Mouse (Mus musculus): Measurements from ENCODE around the gene Prss53. TPM values are rescaled to one million over a fixed set of nuclear protein-coding genes. Genes with fewer than 3 reads are reported as not detected.

Prss53 gene
- polyA plus RNA-seq, 1 experiment from 2014 or later, result 2.6 TPM

DNA sequence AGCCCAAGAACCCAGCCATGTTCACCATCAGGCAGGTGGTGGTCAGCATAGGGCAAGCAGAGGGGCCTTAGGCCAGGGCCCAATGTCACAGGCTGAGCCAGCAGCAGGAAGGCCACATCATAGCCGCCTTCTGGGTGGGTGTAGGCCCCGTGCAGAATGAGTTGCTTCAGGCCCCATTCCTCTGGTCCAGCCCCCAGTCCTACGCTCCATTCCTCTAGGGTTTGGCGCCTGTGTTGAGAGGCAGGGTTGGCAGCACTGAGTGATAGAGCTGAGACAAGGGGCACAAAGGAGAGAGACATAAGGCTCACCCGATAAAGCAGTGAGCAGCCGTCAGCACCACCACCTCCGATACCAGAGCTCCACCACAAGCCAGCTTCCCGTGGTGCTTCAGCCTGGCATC lies 3.6 kb downstream of the Prss53 start:
- no peaks in the 10 kb centered on the region for H3K27me3 ChIP-seq (replicated peaks; ENCODE audit: control insufficient read depth, insufficient read depth, low read length)
- H3K9ac ChIP-seq (ENCODE audit: low read depth, low read length), result no peak overlapping the region
- H3K9me3 ChIP-seq (ENCODE audit: control insufficient read depth, low read length), result no peaks in the 10 kb centered on the region
- H3K4me1 ChIP-seq (ENCODE audit: control insufficient read depth, insufficient read depth, low read length), result peaks cover 24% of the 10 kb centered on the region
- WGBS, result 88% methylated on average over 8 of the region's 8 CpGs
- ATAC-seq, result no peak
- H3K27ac ChIP-seq (ENCODE audit: low read length), result no peak overlapping the region
- peaks cover 30% of the 10 kb centered on the region for H3K36me3 ChIP-seq (ENCODE audit: control insufficient read depth, insufficient read depth, low read length)
- H3K4me3 ChIP-seq (ENCODE audit: low read length), result no peak overlapping the region
- no peak overlapping the region for H3K4me2 ChIP-seq (ENCODE audit: low read depth, low read length)

DNA sequence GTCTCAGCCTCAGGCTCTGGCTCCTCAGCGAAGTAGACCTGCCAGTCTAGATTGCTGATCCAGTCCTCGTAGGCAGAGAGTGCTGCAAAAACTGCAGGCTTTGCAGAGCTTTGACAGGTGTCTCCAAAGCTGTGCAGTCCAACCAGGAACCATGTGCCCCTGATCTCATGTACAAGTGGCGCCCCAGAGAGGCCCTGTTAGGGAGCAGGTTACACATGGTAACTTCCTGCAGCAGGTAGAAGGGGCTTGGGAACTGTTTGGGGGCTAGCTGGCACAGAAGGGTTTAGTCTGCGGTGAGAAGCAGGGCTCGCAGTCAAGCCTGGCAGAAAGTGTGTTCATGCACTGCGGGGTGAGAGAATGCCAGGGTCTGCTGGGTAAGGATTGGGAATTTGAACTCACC lies 4.2 kb downstream of the Prss53 start:
- no peak overlapping the region for H3K4me2 ChIP-seq (ENCODE audit: low read depth, low read length)
- no peak for ATAC-seq
- no peak overlapping the region for H3K27ac ChIP-seq (ENCODE audit: low read length)
- H3K4me1 ChIP-seq (ENCODE audit: control insufficient read depth, insufficient read depth, low read length), result peaks cover 24% of the 10 kb centered on the region
- H3K4me3 ChIP-seq (ENCODE audit: low read length), result no peak overlapping the region
- no peaks in the 10 kb centered on the region for H3K27me3 ChIP-seq (replicated peaks; ENCODE audit: control insufficient read depth, insufficient read depth, low read length)
- peaks cover 36% of the 10 kb centered on the region for H3K36me3 ChIP-seq (ENCODE audit: control insufficient read depth, insufficient read depth, low read length)
- WGBS, result 87% methylated on average over 6 of the region's 6 CpGs
- 0 out of 2 replicates have a peak overlapping the region, but pooled peaks have one; percentile 12 for H3K9ac ChIP-seq (ENCODE audit: low read depth, low read length)
- no peaks in the 10 kb centered on the region for H3K9me3 ChIP-seq (ENCODE audit: control insufficient read depth, low read length)

DNA sequence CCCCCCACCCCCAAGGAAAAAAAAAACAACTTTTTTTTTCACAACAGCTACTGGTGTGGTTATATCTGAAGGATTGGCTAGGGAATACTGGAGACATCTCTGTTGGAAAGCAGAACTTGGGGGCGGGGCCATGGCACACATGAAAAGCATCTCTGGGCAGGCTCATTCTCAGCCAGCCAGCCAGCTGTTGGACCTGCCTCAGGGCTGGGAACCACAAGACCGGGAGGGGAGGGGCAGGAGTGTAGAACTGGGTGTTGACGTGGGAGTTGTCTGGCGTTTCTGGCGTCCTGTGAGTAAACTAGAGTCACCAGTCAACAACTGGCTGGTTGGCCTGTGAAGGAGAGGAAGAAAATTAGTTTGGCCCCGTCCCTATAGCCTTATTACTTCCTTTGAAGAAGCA lies 4.8 kb downstream of the Prss53 start:
- no peak overlapping the region for H3K9ac ChIP-seq (ENCODE audit: low read depth, low read length)
- peaks cover 24% of the 10 kb centered on the region for H3K4me1 ChIP-seq (ENCODE audit: control insufficient read depth, insufficient read depth, low read length)
- no peak overlapping the region for H3K27ac ChIP-seq (ENCODE audit: low read length)
- H3K36me3 ChIP-seq (ENCODE audit: control insufficient read depth, insufficient read depth, low read length), result peaks cover 41% of the 10 kb centered on the region
- no peaks in the 10 kb centered on the region for H3K27me3 ChIP-seq (replicated peaks; ENCODE audit: control insufficient read depth, insufficient read depth, low read length)
- no peak overlapping the region for H3K4me3 ChIP-seq (ENCODE audit: low read length)
- no peak overlapping the region for H3K4me2 ChIP-seq (ENCODE audit: low read depth, low read length)
- H3K9me3 ChIP-seq (ENCODE audit: control insufficient read depth, low read length), result no peaks in the 10 kb centered on the region
- 61% methylated on average over 6 of the region's 6 CpGs for WGBS
- ATAC-seq, result no peak

DNA sequence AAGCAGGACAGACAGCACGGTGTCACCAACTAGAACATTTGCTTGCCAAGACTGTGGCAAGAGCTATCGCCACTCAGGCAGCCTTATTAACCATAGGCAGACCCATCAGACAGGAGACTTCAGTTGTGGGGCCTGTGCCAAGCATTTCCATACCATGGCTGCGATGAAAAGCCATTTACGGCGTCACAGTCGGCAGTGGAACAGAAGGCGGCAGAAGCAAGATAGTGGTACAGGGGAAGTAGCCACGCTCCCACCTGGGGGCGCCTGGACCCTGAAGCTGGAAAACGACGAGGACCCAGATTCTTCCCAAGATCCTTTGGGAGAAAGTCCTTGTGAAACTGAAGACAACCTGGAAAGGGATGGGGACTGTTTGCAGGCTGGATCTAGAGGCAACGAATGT lies 10.3 kb downstream of the Prss53 start:
- no peak overlapping the region for H3K9ac ChIP-seq (ENCODE audit: low read depth, low read length)
- no peak overlapping the region for H3K4me3 ChIP-seq (ENCODE audit: low read length)
- H3K36me3 ChIP-seq (ENCODE audit: control insufficient read depth, insufficient read depth, low read length), result peaks cover 55% of the 10 kb centered on the region
- H3K9me3 ChIP-seq (ENCODE audit: control insufficient read depth, low read length), result no peaks in the 10 kb centered on the region
- H3K27ac ChIP-seq (ENCODE audit: low read length), result no peak overlapping the region
- WGBS, result 75% methylated on average over 12 of the region's 12 CpGs
- peaks cover 24% of the 10 kb centered on the region for H3K4me1 ChIP-seq (ENCODE audit: control insufficient read depth, insufficient read depth, low read length)
- no peak overlapping the region for H3K4me2 ChIP-seq (ENCODE audit: low read depth, low read length)
- no peak for ATAC-seq
- no peaks in the 10 kb centered on the region for H3K27me3 ChIP-seq (replicated peaks; ENCODE audit: control insufficient read depth, insufficient read depth, low read length)

DNA sequence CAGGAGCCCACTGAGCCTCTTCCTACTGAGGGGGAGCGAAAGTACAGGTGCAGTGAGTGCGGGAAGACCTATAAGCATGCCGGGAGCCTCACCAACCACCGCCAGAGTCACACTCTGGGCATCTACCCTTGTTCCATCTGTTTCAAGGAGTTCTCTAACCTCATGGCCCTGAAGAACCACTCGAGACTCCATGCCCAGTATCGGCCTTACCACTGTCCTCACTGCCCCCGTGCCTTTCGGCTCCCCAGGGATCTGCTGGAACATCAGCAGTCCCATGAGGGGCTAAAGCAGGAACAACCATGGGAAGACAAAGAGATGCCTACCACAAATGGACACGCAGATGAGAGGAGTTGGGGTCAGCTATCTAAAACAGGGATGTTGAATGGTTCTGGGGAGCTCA lies 11.5 kb downstream of the Prss53 start:
- Histone ChIP-seq H3K4me2 (ENCODE audit: low read depth, low read length) (no peak overlapping the region), H3K4me1 (ENCODE audit: control insufficient read depth, insufficient read depth, low read length) (peaks cover 26% of the 10 kb centered on the region), H3K9ac (ENCODE audit: low read depth, low read length) (no peak overlapping the region), H3K9me3 (ENCODE audit: control insufficient read depth, low read length) (no peaks in the 10 kb centered on the region), H3K27me3 (replicated peaks; ENCODE audit: control insufficient read depth, insufficient read depth, low read length) (no peaks in the 10 kb centered on the region), H3K27ac (ENCODE audit: low read length) (no peak overlapping the region), H3K4me3 (ENCODE audit: low read length) (no peak overlapping the region), H3K36me3 (ENCODE audit: control insufficient read depth, insufficient read depth, low read length) (peaks cover 49% of the 10 kb centered on the region)
- ATAC-seq, result no peak
- WGBS, result 96% methylated on average over 9 of the region's 9 CpGs

DNA sequence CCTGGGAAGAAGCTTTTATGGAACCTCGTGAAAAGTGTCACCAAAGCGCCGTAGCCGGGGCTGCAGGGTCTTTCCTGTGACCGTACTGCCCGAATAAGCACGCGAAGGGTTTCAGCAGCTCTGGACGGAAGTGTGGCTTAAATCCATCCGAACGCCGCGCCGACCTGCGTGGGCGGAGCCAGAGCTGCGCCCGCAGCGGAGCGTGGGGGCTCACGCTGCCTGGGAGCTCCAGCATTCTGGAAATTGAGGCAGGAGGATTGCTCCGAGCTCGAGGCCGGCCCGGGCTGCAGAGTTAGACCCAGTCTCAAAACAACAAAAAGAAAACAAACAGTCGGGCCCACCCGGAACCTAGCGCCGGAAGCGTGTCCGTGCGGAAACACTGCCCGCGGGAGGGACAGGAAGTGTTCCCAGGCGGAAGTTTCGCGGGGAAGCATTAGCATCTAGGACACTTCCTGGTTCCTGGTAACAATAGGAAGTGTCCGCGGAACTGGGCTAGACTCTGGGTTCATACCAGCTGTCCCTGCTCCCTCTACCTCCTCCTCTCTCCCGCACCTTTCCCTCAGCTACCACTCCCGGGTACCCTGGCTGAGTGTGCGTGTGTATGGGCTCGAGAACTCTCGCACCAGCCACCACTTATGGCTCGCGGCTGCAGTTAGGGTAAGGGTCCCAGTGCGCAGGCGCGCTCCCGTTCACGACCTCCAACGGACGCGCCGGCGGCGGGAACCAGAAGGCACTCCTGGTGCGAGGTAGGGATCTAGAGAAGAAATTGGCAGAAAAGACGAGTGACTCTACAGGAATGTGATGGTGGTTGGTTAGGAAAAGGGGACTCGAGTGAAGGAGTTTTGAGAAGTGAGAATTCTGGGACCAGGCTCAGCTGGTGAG lies 14.1 kb downstream of the Prss53 start, which contains the start of gene Zfp668:
Gene Zfp668, minus strand, starts transcription at position 362 of the 882 bp plus-strand sequence.
- Histone ChIP-seq H3K4me2 (ENCODE audit: low read depth, low read length) (peak within 1 kb of the TSS; percentile 72), H3K36me3 (ENCODE audit: control insufficient read depth, insufficient read depth, low read length) (peaks cover 31% of the 10 kb centered on the region), H3K4me3 (ENCODE audit: low read length) (peak within 1 kb of the TSS; percentile 99), H3K9me3 (ENCODE audit: control insufficient read depth, low read length) (no peaks in the 10 kb centered on the region), H3K9ac (ENCODE audit: low read depth, low read length) (peak within 1 kb of the TSS; percentile 99), H3K4me1 (ENCODE audit: control insufficient read depth, insufficient read depth, low read length) (peaks cover 21% of the 10 kb centered on the region), H3K27ac (ENCODE audit: low read length) (peak within 1 kb of the TSS; percentile 100), H3K27me3 (replicated peaks; ENCODE audit: control insufficient read depth, insufficient read depth, low read length) (no peaks in the 10 kb centered on the region)
- ATAC-seq, result peak; percentile 78
- under 1% methylated on average over 60 of the region's 60 CpGs for WGBS

DNA sequence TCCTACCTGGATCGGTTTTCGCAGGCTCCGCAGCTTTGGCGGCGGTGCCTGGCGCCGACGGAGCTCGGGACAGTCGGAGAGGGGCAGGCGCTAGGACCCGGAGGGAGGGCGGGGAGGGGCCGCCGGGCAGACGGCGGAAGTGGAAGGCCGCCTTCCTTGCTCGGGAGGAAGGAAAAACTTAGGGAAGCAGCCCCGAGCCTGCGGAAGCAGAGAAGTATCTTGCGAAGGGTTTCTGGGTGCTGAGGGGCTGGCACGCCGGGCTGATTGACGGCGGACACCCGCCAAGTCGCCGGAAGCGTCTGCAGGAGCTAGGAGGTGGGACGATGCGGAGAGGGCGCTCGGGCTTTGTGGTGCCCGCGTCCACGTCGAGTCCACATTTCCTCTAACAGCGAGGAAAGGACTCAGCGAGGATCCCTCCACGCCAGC lies 14.7 kb downstream of the Prss53 start, which contains the start of gene Zfp646:
Gene Zfp646, plus strand, starts transcription at position 181 of the 426 bp plus-strand sequence.
- Histone ChIP-seq H3K4me1 (ENCODE audit: control insufficient read depth, insufficient read depth, low read length) (peaks cover 21% of the 10 kb centered on the region), H3K9ac (ENCODE audit: low read depth, low read length) (peak within 1 kb of the TSS; percentile 99), H3K36me3 (ENCODE audit: control insufficient read depth, insufficient read depth, low read length) (peaks cover 24% of the 10 kb centered on the region), H3K4me3 (ENCODE audit: low read length) (peak within 1 kb of the TSS; percentile 99), H3K27ac (ENCODE audit: low read length) (peak within 1 kb of the TSS; percentile 100), H3K4me2 (ENCODE audit: low read depth, low read length) (peak within 1 kb of the TSS; percentile 72), H3K9me3 (ENCODE audit: control insufficient read depth, low read length) (no peaks in the 10 kb centered on the region), H3K27me3 (replicated peaks; ENCODE audit: control insufficient read depth, insufficient read depth, low read length) (no peaks in the 10 kb centered on the region)
- peak; percentile 92 for ATAC-seq
- under 1% methylated on average over 41 of the region's 41 CpGs for WGBS

DNA sequence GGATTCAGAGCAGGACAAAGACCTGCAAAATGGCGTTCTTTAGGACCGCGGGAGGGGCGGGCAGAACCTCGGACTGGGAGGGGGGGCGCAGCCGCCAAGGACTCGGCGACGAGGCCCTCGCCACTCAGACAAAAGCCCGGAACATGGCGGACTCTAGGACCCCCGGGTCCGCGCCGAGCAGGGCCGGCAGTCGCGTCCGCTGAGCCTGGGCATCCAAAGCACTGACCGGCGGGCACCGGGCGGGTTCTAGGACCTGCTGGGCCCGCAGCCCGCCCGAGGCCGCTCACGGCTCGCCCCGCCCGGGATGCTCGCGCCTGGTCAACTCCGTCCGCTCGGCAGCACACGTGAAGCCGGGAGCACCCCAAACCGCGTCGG lies 15.2 kb downstream of the Prss53 start:
- H3K36me3 ChIP-seq (ENCODE audit: control insufficient read depth, insufficient read depth, low read length), result peaks cover 20% of the 10 kb centered on the region
- peak; percentile 89 for ATAC-seq
- H3K4me2 ChIP-seq (ENCODE audit: low read depth, low read length), result peak overlapping the region; percentile 72
- peaks cover 21% of the 10 kb centered on the region for H3K4me1 ChIP-seq (ENCODE audit: control insufficient read depth, insufficient read depth, low read length)
- H3K4me3 ChIP-seq (ENCODE audit: low read length), result peak overlapping the region; percentile 99
- WGBS, result under 1% methylated on average over 42 of the region's 43 CpGs
- no peaks in the 10 kb centered on the region for H3K9me3 ChIP-seq (ENCODE audit: control insufficient read depth, low read length)
- peak overlapping the region; percentile 99 for H3K9ac ChIP-seq (ENCODE audit: low read depth, low read length)
- peak overlapping the region; percentile 100 for H3K27ac ChIP-seq (ENCODE audit: low read length)
- no peaks in the 10 kb centered on the region for H3K27me3 ChIP-seq (replicated peaks; ENCODE audit: control insufficient read depth, insufficient read depth, low read length)

DNA sequence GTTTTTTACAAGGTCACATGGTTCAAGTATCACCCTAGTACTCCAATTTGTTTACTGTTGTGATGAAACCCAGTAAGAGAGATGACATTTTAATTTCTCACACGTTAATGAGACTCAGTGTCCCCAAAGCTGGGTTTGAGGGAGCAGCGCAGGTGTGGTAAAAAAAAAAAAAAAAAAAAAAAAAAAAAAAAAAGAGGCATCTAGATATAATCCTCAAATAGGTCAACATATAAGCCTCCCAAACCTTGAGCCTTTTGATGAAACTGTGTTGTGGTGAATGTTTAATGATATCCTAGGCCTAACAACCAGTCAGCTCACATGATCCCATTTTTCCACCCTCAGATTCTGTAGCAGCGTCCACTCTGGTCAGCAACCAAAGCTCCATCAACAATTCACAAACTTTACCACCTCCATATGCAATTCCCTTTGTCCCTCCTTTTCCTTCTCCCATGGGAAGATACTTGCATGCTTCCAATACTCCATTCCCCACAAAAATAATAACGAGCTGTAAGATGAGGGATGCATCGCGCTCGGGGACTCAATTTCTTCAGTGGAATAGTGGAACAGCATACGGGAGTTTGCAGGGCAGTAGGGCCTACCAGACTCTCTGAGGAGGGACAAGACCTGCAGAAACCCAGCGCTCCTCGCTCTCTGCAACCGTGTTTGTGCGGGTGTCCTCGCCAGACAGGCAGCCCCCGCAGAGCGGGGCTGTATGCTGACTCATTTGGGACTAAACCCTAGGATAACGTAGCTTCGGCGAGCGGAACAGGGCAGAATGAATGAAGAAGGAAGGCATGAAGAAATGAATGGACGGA lies 15.8 kb downstream of the Prss53 start:
- H3K9ac ChIP-seq (ENCODE audit: low read depth, low read length), result peak overlapping the region; percentile 99
- ATAC-seq, result peak; percentile 18
- H3K4me2 ChIP-seq (ENCODE audit: low read depth, low read length), result peak overlapping the region; percentile 57
- H3K4me3 ChIP-seq (ENCODE audit: low read length), result peak overlapping the region; percentile 99
- 2% methylated on average over 20 of the region's 20 CpGs for WGBS
- peak overlapping the region; percentile 100 for H3K27ac ChIP-seq (ENCODE audit: low read length)
- H3K36me3 ChIP-seq (ENCODE audit: control insufficient read depth, insufficient read depth, low read length), result peaks cover 16% of the 10 kb centered on the region
- no peaks in the 10 kb centered on the region for H3K27me3 ChIP-seq (replicated peaks; ENCODE audit: control insufficient read depth, insufficient read depth, low read length)
- H3K9me3 ChIP-seq (ENCODE audit: control insufficient read depth, low read length), result no peaks in the 10 kb centered on the region
- peaks cover 21% of the 10 kb centered on the region for H3K4me1 ChIP-seq (ENCODE audit: control insufficient read depth, insufficient read depth, low read length)
